Mouse (Mus musculus) gastrocnemius, postnatal 25 days (tissue): ENCODE results near the gene Ica1. TPM values are rescaled to one million over a fixed set of nuclear protein-coding genes. Genes with fewer than 3 reads are reported as not detected.

Experiments used
- DNase-seq: peaks from one replicate; pipeline ENCODE4 v3.0.0; 2022
- total RNA-seq, 2 experiments: library from RNA; stranded (reverse); gene quantifications; 1 replicate in 1 of 2; 2 replicates in 1 of 2; pipeline ENCODE4 v1.2.3; 2021

Gene Ica1
- total RNA-seq, 2 experiments from 2014 or later, result 0.70 to 1.6 TPM

DNA sequence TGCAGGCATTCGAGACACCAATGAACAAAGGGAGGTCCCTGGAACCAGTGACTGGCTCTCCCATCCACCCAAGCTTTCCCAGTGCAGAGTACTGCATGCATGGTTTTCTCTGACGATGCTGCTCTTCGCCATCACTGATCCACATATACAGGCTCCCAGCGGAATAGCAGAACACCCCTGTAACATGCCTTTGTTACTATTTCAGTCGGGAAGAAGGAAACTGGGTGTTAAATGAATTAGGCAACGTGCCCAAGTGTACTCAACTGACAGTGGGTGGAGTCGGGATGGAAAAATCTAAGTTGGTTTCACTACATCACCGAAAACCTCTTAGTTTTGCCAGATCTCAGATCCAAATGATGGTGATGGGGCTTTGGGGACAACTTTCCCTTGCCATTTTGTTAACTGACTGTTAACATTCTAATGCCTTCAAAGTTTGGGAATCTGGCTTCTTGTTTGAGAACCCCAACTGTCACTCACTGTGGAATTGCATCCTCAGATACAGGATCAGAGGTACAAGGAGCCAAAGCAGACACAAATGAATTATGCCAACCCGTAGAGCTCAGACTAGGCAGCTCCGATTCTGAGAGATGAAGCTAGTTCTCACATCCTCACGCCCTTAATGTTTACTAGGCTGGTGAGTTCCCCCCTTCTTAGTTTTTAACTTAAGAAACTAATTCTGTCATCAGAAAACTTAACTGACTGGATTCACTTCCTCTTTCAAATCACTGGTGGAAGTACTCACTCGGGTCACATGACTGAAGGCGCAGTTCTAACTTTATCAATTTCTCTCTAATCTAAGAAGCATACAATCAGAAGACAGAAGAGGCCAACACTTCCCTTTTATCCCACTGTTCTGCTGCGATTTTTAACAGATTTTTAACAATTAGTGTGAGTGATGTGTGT, 91.4 kb downstream of the Ica1 start:
- no peak for DNase-seq

DNA sequence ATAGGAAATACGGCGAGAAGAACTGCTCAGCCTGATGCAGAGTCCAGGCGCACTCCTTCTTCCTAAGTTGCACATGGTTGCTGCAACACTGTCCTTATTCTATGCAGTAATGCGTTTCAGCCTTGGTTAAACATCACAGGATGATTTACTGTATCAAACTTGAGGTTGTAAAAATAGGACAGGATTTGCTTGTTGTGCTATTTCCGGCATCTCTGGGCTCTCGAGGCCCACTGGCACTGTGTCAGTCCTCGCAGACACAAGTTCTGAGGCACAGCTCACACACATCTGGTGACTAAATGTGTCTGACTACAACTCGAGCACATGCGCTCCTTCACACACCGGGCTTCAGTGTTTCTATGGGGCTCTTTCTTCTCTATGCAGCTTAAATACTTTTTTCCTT, 94.9 kb downstream of the Ica1 start:
- DNase-seq, result no peak

GRCm38 (mm10) chr6:8680931-8681330, 97.4 kb downstream of the Ica1 start:
- no peak for DNase-seq

DNA sequence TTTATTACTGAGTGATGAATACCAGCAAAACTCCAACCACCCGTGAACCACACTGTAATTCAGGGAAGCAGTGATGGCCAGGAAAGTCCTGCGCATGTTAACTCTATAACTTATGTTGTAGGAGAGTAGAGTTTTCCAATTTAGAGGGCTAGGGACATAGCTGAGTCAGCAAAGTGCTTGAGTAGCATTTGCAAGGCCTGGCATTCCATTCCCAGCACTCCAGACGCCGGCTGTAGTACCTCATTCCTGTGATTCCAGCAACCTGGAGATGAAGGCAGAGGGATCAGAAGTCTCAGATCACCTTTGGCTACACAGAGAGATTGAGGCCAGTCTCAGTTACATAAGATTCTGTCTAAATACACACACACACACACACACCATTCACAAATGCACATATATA, 105.3 kb downstream of the Ica1 start:
- no peak for DNase-seq

GRCm38 (mm10) chr6:8669343-8669742, 108.9 kb downstream of the Ica1 start:
- no peak for DNase-seq

GRCm38 (mm10) chr6:8668013-8668811, 110.1 kb downstream of the Ica1 start:
- DNase-seq, result no peak

- no peak for DNase-seq
Measured at GRCm38 (mm10) chr6:8665786-8666185, 112.5 kb downstream of the Ica1 start.

DNA sequence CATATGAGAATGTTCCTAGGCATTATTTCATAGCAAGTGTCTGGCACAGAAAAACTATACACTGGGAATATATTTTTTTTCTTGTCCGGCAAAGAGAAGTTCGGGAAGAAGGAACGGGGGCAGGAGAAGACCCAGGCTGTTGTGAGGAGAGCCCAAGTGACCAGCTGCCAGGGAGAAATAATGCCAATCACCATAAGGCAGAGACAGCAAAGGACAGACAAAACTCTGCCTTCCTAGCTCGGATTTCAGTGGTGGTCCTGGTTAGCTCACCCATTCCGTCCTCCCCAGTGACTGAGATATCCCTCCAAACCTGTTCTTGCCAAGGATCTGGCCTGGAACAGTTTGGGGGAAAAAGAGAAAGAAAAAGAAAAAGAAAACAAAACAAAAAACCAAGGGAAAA, 113.3 kb downstream of the Ica1 start:
- DNase-seq, result no peak

GRCm38 (mm10) chr6:8663092-8663740, 115.1 kb downstream of the Ica1 start:
- DNase-seq, result no peak

DNA sequence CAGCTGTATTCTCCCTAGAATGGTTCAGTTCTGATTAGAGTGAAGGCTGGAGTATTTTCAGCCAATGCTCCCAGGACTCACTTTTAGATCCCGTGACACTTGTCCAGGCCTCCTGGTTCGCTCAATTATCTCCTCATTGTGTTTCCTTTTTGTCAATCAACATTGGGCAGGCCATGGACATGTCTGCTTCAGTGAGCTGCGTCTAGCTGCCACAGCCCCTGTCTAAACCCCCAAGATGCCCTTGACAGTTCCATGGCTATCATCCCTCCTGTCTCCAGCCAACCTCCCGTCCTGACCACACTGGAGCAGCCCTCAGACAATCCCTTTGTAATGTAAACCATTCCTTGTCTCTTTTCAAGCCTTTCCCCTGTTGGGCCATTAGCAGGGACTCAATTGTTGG, 116.9 kb downstream of the Ica1 start:
- DNase-seq, result no peak

- no peak for DNase-seq
Measured at GRCm38 (mm10) chr6:8660076-8660475, 118.2 kb downstream of the Ica1 start.

DNA sequence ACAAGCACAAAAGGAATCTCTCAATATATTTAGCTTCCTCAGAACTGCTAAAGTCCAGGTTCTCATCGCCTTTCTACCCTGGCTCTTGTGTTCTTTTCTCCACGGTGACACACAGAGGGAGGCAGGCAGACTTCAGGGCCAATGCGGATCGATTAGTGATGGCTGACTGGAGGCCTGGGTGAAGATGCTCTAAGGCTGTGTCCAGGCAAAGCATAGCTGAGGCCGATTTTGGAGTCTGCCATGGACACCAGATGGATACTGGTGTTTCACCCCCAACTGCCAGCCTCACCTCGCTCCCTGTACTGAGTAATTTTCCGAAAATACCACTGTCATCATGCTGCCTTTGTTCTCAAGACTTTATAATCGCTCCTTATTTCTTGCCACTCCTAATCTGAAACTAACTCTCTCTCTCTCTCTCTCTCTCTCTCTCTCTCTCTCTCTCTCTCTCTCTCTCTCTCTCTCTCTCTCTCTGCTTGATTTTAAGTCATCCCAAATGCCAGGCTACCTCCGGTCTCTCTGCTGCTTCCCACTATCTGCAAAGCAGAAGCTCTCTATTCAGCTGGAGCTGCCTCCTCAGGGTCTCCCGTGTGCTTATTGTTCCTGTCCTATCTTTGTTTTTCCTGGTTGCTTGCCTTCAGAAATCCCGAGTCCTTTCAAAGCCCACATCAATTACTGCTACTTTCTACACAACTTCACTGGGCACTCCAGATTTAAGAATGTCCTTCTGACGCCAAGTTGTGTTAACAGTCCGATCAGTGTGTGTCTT, 118.9 kb downstream of the Ica1 start:
- DNase-seq, result no peak

DNA sequence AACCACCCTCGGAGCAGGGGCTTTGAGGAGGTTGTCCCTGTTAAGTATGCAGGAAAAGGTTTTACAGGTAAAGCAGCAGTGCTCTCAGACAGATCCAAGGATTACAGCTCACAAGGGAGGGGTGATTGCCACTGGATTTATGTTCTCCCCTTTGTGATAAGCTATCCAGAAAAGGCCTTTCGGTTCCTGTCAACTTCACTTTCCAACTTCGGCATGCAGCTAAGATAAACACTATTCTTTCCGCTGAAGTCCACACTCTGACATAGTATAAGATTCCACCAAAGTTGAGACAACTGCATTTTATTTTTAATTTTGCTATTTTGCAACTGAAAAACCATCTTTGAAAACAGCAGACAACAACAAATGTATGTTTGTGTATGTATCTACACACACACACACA, 119.9 kb downstream of the Ica1 start:
- no peak for DNase-seq

- no peak for DNase-seq
Measured at GRCm38 (mm10) chr6:8657459-8657858, 120.8 kb downstream of the Ica1 start.

GRCm38 (mm10) chr6:8655454-8655853, 122.8 kb downstream of the Ica1 start:
- DNase-seq, result no peak

GRCm38 (mm10) chr6:8650413-8650812, 127.9 kb downstream of the Ica1 start:
- DNase-seq, result no peak

- no peak for DNase-seq
Measured at GRCm38 (mm10) chr6:8649295-8649865, 128.9 kb downstream of the Ica1 start.

- no peak for DNase-seq
Measured at GRCm38 (mm10) chr6:8648185-8648901, 129.9 kb downstream of the Ica1 start.

DNA sequence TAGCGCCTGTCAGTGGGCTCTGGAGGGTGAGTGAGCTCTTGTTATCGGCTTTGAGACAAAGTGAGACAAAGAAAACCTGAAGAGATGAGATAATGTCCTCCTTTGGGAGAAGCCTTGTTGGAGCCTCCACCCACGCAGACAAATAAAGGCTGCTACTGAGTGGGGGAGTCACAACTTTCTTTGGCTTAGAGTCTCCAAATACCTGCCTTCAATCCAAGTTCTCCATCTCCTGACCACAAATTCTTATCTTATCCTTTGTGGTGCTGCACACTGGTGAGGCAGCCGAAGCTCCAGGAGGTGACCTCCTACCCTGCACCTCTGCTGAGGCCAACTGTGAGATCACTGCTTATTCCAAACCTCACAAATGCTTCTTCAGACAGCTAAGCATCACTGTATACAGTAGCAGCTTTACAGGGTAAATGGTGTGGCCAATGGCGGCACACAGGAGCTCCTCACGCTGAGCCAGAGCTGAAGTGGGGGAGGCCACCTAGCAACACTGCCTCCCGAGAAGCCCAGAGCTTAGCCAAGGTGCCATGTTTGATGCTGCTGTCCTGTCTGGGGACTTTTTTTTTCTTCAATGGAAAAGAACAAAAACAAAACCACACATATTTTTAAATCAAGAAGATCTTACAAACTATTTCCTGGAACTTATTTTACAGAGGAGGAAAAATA, 130.6 kb downstream of the Ica1 start:
- no peak for DNase-seq

GRCm38 (mm10) chr6:8645708-8646107, 132.6 kb downstream of the Ica1 start:
- no peak for DNase-seq
